Mouse (Mus musculus): ENCODE data around the gene Mesd.

Gene Mesd

GRCm38 (mm10) chr7:83884021-83884658 is at the start of gene Mesd, which contains the start of gene Tlnrd1:
Gene Mesd, plus strand, starts transcription at chr7:83884466.
Gene Tlnrd1, minus strand, starts transcription at chr7:83884305.
- DNase-seq (ENCODE audit: low spot score in 2 of 2) = peak; percentile 95

- no peak for DNase-seq (ENCODE audit: low spot score in 2 of 2)
These were observed 45.6 kb upstream of the Mesd start for GRCm38 (mm10) chr7:83838525-83839224.

- no peak for DNase-seq (ENCODE audit: low spot score in 2 of 2)
These were observed 44.2 kb upstream of the Mesd start for GRCm38 (mm10) chr7:83840076-83840475.

GRCm38 (mm10) chr7:83842486-83843259 is 41.6 kb upstream of the Mesd start:
- no peak for DNase-seq (ENCODE audit: low spot score in 2 of 2)

- no peak for DNase-seq (ENCODE audit: low spot score in 2 of 2)
These were observed 39.5 kb upstream of the Mesd start for GRCm38 (mm10) chr7:83844807-83845206.

GRCm38 (mm10) chr7:83847187-83848075 is 36.8 kb upstream of the Mesd start:
- DNase-seq (ENCODE audit: low spot score in 2 of 2) = no peak

GRCm38 (mm10) chr7:83851569-83852380 is 32.5 kb upstream of the Mesd start:
- DNase-seq (ENCODE audit: low spot score in 2 of 2) = no peak

- peak in 1 of 2 experiments; percentile 41 for DNase-seq (ENCODE audit: low spot score in 2 of 2)
These were observed 31.6 kb upstream of the Mesd start for GRCm38 (mm10) chr7:83852381-83853380.

GRCm38 (mm10) chr7:83855203-83855602 is 29.1 kb upstream of the Mesd start:
- DNase-seq (ENCODE audit: low spot score in 2 of 2) = no peak

- DNase-seq (ENCODE audit: low spot score in 2 of 2) = no peak
These were observed 27.7 kb upstream of the Mesd start for GRCm38 (mm10) chr7:83856353-83857207.

GRCm38 (mm10) chr7:83857208-83857488 is 27.1 kb upstream of the Mesd start:
- no peak for DNase-seq (ENCODE audit: low spot score in 2 of 2)

- DNase-seq (ENCODE audit: low spot score in 2 of 2) = no peak
These were observed 26.3 kb upstream of the Mesd start for GRCm38 (mm10) chr7:83857921-83858320.

GRCm38 (mm10) chr7:83859378-83860083 is 24.7 kb upstream of the Mesd start:
- no peak for DNase-seq (ENCODE audit: low spot score in 2 of 2)

GRCm38 (mm10) chr7:83863554-83863953 is 20.7 kb upstream of the Mesd start:
- no peak for DNase-seq (ENCODE audit: low spot score in 2 of 2)

- DNase-seq (ENCODE audit: low spot score in 2 of 2) = no peak
These were observed 16.1 kb upstream of the Mesd start for GRCm38 (mm10) chr7:83868200-83868599.

- DNase-seq (ENCODE audit: low spot score in 2 of 2) = no peak
These were observed 14.3 kb upstream of the Mesd start for GRCm38 (mm10) chr7:83869839-83870543.

GRCm38 (mm10) chr7:83877088-83877487 is 7.2 kb upstream of the Mesd start:
- no peak for DNase-seq (ENCODE audit: low spot score in 2 of 2)

Data from right cerebral cortex, postnatal 10 days (tissue).